Mouse (Mus musculus) embryo, embryonic 10.5 days (tissue): Measurements from ENCODE around the gene Gm20431.

Experiments
- DNase-seq: peaks from one replicate; pipeline ENCODE4 v3.0.0-alpha.2; 2015; ENCODE audit warnings: low spot score

Gm20431 gene

DNA sequence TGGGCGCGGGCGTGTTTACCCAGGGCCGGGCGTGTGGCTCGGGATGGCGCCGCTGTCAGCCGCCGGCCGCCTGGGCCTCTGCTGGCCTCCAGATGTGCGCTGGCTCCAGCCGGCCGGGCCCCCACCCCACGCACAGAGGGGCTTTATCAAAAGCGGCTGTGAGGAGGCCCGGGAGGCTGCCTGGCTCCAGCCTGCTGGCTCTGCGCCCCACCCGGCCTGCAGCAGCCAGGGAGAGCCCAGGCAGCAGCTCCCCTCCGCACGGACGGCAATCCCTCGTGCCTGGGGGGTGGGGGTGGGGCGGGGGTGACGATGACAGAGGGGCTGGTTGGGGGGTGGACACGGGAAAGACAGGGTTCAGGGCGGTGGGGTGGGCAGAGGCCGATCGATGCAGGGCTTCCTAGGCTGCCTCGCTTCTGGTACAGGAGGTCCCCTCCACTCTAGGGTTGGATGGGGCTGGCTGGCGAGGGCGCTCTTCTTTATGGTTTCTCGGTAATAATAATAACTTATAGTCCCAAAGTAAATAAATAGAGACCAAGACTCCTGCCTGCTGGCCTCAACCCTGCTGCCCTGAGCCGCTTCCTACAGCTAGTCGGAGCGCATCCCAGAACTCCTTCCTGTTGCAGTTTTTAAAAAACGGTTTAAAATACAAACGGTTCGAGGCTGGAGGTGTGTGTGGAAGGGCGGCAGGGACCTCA is 63.7 kb downstream of the Gm20431 start:
- DNase-seq: peak; percentile 81

DNA sequence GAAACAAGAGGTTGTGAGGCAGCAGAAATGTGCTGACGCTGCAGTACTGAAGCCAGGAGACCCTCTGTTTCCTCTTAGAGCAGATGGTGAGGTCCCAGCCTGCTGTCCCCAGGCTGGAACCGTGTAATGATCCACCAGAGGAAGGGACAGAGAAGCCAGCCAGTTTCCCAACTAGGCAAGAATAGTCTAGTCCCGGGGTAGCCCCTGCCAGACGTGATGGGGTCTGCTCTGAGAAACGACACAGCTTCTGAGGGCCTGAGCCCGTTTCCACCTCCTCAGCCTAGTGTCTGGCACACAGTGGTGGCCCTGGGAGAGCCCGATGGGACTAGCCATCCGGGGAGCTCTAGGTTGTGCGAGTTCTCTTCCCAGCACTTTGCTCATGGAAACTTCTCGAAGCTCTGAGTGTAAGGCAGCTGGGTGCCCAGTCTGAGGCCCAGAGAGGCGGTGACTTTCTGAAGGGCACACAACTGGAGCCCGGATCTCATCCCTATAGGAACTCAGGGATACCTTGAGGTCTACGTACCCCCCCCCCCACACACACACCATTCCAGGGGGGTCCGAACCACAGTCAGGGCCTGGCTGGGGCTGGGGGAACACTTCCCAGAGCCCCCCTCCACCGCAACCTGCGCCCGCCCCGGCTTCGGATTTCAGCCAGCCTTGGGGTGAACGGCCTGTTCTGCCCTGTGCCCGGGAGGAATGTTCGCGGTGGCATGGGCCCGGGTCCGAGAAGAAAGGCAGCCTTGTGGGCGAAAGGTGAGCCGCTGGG is 64.4 kb downstream of the Gm20431 start:
- peak; percentile 58 for DNase-seq

DNA sequence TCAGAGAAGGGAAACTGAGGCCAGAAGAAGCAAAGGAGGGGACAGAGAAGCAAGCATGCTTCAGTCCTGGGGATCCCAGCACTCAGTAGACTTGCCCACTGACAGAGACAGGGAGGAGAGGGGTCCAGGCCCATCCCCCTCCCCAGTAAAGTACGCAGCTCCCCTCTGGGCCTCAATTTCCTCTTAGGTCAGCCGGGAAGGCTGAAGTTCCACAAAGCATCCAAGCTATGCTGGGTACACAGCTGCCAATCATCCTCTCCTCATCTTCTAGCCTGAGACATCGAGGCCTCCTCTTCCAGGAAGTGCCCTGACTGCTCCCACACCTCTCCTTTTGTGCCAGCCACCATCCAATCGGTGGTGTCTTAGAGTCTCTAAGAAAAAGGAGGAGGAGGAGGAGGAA is 65.0 kb downstream of the Gm20431 start:
- DNase-seq: peak; percentile 54

DNA sequence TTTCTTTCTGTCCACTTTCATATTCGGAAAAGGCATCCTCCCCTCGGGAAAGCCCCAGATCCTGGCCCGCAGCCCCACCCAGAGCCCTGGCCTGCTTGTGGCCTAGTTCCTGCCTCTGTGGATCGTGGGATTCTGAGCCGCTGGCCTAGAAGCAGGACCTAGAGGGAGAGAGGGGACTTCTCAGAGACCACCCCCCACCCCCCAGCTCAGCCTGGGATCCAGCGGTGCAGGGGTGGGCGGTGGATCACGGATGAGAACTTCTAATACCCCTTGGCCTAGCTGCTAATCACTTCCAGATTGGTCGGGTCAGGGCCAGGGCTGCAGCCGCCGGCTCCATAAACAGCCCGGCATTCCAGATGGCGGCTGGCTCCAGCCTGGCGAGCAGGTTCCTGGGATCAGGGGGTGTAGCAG is 65.5 kb downstream of the Gm20431 start:
- peak; percentile 86 for DNase-seq

DNA sequence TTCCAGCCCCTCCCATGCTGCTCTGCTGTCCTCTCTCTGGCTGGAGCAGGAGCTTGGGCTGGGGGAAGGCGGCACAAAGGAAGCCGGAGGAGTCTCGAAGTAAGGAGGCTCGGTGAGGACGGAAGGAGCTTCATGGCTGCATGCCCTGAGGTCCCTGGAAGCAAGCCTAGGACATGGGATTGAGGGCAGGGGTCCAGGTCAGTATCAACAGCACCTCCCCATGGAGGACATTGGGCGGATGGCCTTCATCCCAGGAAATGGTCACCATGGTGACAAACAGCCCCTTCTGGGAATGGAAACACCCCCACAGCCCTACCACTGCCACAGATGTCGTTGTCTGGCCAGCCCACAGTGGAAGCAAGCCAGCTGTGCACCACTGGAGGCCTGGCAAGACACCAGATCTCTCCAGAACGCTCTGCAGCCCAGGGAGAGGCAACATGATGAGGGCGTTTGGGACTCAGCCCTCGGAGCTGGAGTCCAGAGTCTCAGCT is 66.8 kb downstream of the Gm20431 start:
- DNase-seq: peak; percentile 46

DNA sequence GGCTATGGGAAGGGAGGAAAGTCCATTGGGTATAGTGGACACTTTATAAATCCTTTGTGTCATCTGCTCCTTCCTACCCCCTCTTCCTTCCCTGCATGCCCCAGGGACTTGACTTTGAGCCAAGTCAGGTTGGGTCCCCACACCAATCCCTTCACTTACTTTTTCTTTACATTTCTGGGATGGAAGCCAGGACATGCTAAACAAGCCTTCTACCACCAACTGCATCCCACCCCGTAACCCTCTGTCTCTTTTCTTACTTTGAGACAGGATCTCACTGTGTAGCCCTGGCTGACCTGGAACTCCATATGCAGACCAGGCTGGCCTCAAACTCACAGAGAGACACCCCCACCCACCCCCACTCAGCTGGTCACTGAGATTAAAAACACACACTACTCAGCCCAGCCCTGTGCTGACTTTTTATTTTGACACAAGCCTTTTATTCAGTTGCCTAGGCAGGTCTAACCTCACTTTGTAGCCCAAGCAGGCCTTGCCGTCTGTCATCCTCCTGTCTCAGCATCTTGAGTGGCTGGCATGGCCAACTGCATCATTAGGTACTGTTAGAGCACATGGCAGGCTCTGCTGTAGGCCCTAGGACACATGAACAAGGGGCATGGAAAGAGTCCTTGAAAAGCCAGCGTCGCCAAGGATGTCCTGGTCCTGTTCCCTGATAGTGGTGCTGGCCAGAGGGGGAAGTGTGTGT is 67.6 kb downstream of the Gm20431 start:
- DNase-seq: no peak

DNA sequence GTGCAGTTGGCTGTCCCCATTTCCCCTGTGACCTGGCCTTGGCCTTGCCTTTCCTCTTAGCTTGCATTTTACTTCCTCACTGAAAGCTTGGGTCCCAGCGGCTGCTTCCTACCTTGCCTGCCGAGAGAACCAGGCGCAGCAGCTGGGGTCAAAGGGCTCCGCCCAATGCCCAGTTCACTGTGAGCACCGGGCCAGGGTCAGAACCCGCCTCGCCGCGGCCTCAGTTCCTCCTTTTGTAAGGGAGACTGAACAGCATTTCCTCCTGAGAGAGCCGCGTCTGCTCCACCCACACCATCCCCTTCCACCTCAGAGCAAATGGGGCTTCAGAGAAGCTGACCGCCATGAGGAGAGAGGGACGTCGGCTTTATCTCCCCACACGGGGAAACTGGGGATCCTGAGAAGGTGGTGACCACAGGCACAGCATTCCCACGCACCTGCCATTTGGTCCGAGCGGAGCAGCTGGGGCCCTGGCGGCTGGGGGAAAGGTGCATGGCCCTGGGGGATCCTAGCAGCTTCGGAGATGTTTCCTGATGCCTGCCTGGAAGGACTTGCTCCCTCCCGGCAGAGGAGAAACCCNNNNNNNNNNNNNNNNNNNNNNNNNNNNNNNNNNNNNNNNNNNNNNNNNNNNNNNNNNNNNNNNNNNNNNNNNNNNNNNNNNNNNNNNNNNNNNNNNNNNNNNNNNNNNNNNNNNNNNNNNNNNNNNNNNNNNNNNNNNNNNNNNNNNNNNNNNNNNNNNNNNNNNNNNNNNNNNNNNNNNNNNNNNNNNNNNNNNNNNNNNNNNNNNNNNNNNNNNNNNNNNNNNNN is 72.3 kb downstream of the Gm20431 start:
- DNase-seq: peak; percentile 44

DNA sequence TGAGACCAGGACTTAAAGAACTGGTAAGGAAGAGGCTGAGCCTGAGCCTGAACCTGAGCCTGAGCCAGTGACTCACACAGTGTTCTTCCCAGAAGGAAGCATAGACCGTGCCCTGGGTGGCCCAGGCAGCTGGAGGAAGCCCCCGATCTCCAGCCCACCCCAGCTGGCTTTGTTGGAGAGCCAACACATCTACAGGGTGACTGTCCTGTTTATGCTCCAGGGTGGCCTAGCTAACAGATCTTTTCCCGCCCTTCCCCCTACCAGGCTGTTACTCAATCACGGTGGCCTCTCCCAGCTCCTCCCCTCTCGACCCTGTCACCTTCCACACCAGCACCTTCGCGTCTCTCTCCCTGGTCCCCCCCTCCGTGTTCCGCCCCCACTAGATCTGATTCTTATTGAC is 74.3 kb downstream of the Gm20431 start:
- peak; percentile 57 for DNase-seq

DNA sequence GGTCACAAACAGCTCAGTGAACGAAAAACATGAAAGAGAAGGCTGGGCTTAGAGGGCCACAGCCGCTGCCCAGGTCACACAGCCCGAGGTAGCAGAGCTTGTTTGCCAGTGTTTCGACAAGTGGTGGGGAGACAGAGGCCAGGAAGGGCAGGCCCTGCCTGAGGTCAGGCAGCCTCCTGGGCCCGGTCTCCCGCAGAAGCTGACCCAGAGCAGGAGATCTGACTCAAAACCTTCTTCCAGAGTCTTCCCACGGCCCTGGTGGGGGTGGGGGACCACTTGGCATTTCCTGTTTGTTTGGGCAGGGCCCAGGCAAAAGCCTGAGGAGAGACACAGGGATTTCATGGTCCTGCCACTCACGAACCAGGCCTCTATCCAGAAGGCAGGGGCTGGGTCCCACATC is 75.3 kb downstream of the Gm20431 start:
- peak; percentile 49 for DNase-seq

DNA sequence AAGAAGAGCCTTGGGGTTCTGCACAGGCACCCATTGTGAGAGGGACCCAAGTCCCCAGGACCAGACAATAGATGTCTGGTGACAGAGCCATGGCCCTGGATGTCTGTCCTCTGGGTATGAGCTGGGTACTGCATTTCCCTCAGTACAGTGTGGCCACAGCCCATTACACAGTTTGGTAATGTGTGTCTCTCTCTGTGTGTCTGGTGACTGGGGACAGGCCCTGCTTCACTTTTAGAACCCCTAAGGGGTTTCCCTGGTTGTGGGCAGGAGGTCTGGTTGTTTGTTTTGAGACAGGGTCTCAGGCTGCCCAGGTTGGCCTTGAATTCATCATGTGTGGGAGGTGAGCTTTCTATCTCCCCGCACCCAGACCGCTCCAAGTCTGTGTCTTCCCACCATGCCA is 76.0 kb downstream of the Gm20431 start:
- no peak for DNase-seq

DNA sequence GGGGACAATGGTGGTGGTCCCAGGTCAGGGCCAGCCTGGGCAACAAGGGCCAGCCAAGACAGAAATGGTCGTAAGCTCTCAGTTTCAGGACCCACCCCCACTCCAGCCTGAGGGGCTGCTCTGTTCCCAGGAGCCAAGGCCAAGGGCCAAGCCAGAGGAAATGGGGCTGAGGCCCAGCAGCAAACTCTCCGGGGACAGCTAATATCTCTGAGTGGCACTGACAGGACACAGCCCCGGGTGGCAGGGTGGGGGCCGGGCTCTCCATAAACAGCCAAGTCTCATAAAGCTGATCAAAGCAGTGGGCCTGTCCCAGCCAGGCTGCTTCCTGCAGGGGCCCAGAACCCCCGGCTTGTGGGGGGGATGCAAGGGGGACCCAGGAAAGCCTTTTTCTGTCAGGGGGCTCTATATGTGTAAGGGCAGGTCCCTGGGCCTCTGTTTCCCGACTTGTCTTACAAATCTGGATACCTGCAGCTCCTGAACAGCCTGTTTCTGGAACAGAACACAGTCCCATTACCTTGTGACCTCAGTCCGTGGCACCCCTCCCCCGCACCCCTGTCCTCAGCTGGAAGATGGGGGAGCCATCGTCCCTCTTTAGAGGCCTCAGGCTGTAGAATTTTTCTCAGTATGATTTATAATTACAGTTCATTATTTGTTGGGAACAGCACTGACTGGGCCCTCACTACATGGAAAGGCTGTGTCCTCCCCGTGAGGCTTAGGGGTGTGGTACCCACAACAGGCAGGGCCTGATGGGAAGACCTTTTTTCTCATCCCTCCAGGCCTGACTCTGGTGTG is 77.9 kb downstream of the Gm20431 start:
- DNase-seq: peak; percentile 66

DNA sequence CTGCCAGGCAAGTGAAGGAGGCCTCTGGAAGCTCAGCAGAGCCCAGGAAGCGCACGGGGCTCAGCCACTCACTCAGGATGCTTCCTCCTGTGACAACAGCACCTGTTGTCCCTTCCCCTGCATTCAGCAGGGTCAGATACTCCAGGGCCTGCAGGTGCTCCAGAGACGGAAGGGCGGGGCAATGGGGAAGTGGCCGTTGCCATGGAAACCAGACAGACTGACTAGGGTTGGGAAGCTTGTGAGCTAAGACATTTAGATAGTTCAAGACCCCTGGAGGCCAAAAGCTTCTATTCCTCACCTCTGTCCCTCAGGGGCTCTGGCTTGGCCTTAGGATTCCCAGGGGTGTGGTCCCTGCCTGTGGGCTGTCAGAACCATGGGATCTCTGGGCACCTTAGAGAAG is 82.8 kb downstream of the Gm20431 start:
- DNase-seq: peak; percentile 55

DNA sequence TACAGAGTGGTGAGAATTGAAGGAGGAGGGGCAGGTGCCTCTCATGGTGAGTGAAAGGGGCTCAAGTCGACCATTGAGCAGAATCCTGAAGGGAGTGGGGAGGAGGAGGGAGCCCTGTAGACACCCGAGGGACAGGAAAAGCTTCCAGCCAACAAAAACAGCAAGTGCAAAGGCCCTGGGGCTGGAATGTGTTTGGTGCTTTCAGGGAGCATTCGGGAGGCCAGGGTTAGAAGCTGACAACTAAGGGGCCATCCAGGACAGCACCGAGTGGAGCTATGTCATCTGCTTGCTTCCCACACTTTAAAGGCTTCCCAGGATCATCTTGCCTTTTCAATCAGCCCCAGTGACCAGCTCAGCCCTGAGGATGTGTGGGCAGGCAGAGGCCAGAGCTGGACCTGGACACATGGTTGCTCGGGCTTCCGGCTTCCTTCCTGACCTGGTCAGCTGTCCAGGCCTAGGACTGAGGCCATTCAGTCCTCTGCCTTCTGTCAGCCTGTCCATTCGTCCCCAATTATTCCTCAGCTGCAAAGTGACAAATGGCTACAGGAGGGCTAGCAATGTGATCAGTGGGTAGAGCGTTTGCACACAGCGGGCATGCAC is 84.0 kb downstream of the Gm20431 start:
- no peak for DNase-seq

DNA sequence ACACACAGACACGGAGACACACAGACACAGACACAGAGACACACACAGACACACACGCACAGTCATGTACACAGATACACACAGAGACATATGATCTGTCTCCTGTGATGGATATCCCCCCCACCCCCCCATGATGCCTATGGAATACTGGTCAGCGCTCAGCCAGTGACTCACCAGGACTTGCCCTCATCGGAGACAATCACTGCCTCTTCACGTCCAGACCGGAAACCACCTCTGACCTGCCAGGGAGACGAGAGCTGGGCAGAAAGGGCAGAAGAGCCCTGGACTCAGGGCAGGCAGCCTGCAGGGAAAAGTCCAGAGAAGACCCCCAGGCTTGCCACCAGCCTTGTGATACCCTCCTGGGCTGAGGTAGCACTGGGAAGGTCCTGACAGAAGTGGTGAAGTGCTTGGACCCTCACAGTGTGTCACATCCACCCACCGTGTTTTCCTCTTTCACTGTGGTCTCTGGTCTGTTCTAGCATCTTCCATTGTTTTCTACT is 85.1 kb downstream of the Gm20431 start:
- DNase-seq: no peak

DNA sequence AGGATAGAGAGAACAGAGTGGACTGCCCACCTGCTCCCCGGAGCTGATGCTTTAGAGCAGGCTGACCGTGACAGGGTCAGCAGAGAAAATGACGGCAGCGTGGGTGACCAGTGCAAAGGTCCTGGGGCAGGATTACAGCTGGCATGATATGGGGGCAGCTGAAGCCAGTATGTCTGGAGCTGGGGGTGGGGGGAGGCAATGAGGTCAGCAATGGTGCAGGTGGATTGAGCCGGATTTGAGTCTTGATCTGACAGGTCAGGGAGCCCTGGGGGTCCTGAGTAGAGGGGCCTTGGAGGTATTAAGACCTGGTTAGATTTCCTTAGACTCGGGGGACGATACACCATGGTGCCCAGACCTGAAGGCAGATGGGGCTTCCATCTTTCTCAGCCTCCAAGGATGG is 85.7 kb downstream of the Gm20431 start:
- DNase-seq: no peak

DNA sequence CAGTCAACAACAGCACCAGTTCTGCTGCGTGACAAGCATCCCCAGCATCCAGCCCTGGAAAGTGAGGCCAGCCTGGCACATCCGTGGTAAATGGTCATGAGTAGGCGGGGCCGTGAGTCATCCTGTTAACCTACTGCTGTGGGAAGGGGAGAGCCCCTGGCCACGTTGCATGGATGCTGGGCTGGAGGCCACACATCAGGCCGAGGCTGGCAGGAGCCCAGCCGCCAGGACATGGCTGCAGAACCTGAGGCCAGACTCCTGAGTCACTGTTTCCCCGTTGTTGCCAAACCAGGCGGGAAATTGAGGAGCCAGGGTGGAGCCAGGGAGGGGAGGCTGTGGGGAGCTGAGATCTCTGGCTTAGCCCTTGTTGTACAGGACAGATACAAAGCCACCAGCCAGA is 86.5 kb downstream of the Gm20431 start:
- DNase-seq: no peak

DNA sequence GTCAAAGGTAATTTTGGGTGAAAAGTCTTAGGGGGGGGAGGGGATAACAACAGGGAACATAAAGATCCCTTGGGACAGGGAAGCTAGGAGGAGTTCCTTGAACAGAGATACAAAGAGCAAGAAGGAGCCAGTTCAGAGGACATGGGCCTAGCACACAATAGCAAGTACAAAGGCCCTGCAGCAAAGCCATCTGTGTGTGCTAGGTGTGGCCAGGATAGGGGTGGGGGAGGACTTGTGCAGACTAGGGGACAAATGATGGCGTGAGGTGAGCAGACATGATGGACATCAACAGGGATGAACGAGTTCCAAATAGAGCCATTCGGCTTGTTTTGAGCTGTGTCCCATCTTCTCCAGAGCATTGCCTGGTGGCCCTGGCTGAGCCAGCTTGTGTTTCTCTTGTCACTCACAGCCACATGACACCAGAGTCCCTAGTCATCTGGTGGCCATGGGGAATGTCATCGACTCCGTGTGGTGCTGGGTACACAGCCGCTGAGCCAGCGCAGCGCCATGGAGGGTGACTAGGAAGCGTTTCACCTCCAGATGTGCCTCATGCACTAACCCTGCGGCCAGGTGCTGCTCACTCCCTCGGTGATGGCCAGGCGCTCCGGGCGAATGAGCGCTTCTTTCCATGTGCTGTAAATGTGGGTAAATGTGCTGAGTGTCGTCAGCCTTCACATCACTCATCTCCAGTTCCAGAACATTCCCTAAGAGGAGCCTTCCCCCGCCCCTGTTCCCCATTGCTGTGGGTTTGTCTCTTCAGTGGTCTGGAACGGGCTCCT is 89.7 kb downstream of the Gm20431 start:
- no peak for DNase-seq

DNA sequence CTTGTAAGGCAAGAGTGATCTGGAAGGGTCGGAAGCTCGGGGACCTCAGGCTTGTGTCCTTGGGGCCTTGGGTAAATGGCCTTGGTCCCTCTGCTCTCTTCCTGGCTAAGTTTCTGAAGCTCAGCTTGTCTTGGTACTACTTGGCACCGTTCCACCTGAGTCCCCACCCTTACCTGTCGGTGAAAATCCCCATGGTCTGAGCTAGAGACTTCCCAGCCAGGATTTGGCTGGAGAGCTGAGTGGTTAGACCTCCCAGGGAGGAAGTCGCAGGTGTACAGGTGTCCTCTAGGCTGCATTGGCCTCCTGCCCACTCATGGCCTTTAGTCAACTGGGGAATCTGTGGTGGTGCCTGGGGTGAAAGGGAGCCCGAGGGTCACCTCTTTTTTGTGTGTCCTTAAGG is 90.5 kb downstream of the Gm20431 start:
- no peak for DNase-seq

DNA sequence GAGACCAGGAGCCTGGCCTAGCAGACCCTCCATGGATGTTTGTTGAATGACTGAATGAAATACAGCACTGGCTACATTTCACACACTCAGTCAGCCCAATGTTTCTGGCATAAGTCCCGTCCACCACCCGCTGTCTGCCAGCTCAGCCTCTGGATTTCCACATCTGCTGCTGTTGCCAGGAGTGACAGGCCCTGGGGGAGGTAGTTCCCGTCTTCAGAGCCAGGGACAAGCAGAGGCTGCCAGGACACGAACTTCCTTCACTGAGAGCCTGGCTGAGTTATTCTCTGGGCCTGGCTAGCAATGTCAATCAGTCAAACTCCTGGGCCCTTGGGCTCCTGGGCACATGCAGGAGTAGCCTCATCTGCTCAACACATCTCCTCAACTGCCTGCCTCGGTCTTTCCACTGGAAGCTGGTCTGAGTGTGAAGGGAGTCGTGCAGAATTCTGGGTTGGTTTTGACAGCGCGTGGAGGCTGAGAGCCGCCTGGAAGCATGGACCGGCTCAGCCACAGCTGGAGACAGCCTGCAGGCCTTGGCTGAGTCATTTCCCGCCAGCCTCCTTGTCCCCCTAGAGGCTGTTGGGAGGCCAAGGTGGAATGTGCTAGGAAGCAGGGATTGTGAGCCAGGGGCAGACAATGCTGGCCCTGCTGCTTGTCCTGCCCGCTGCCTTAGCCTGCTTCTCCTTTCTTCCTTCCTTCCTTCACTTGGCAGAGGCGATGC is 91.2 kb downstream of the Gm20431 start:
- no peak for DNase-seq
